In genomic region chrX:169996926-169997325, GRCm38 (mm10) we compare ENCODE assay signal across 8 mouse cellular contexts. TPM values are rescaled to one million over a fixed set of nuclear protein-coding genes. Genes with fewer than 3 reads are reported as not detected.
A peak's percentile ranks its signal among the peaks of the same experiment; 100 is the strongest.
DNase-seq lines count a peak whose midpoint lies in the region; ATAC-seq and TF ChIP-seq lines count a peak whose summit lies in the region.
"Not testable (repeated sequence)": the region's sequence is repeated elsewhere in the genome, so short reads cannot be mapped to it uniquely, and the experiment has no call there.

No protein-coding gene starts in this region.

- H3K4me1 ChIP-seq in embryonic facial prominence, embryonic 13.5 days; heart, embryonic 11.5 days (ENCODE audit: control insufficient read depth, insufficient read depth, low read length); liver, postnatal 0 days (ENCODE audit: insufficient read depth); stomach, embryonic 16.5 days (ENCODE audit: control insufficient read depth, insufficient read depth, low read length): not testable (repeated sequence)

- not testable (repeated sequence) for TF ChIP-seq EP300 in liver, postnatal 0 days (IDR thresholded peaks at IDR 0.05; ENCODE audit: low read depth)

- H3K9me3 ChIP-seq in embryonic facial prominence, embryonic 13.5 days = peaks cover 12% of the 10 kb centered on the region
- H3K9me3 ChIP-seq in heart, embryonic 11.5 days (replicated peaks; ENCODE audit: control insufficient read depth, low read length) = peaks cover 22% of the 10 kb centered on the region
- H3K9me3 ChIP-seq in liver, postnatal 0 days (ENCODE audit: low read length) = not testable (repeated sequence)
- 0 out of 2 replicates have a peak, but pooled peaks cover 11% of the 10 kb centered on the region for H3K9me3 ChIP-seq in stomach, embryonic 16.5 days (replicated peaks; ENCODE audit: control insufficient read depth, low read length)

- H3K4me2 ChIP-seq in embryonic facial prominence, embryonic 13.5 days = peak overlapping the region; percentile 69; the same call in 1 of the 2 replicates
- peak overlapping the region; percentile 79 for H3K4me2 ChIP-seq in heart, embryonic 11.5 days
- peak overlapping the region; percentile 90 for H3K4me2 ChIP-seq in liver, postnatal 0 days (ENCODE audit: low read depth, low read length)
- 0 out of 2 replicates have a peak overlapping the region, but pooled peaks have one; percentile 66 for H3K4me2 ChIP-seq in stomach, embryonic 16.5 days (ENCODE audit: low read depth, low read length)

- ATAC-seq in embryonic facial prominence, embryonic 13.5 days (ENCODE audit: insufficient number of reproducible peaks, insufficient read depth, low FRiP score, low TSS enrichment, low read depth); heart, embryonic 11.5 days (replicated peaks; ENCODE audit: insufficient number of reproducible peaks, low FRiP score, low TSS enrichment); stomach, embryonic 16.5 days (ENCODE audit: insufficient read depth, low FRiP score): not testable (repeated sequence)
- ATAC-seq in liver, postnatal 0 days = peak; percentile 11

- not testable (repeated sequence) for H3K4me3 ChIP-seq in embryonic facial prominence, embryonic 13.5 days; heart, embryonic 11.5 days (ENCODE audit: low read depth, low read length); stomach, embryonic 16.5 days (replicated peaks; ENCODE audit: low read length)
- peak overlapping the region; percentile 51 for H3K4me3 ChIP-seq in liver, postnatal 0 days (ENCODE audit: low read depth, low read length)

- H3K27ac ChIP-seq in embryonic facial prominence, embryonic 13.5 days; heart, embryonic 11.5 days (ENCODE audit: low read depth, low read length); liver, postnatal 0 days (ENCODE audit: low read depth); stomach, embryonic 16.5 days (ENCODE audit: low read length): not testable (repeated sequence)

- not testable (repeated sequence) for TF ChIP-seq CTCF in liver, postnatal 0 days (IDR thresholded peaks at IDR 0.05; ENCODE audit: low read depth)

- H3K9ac ChIP-seq in embryonic facial prominence, embryonic 13.5 days; heart, embryonic 11.5 days (ENCODE audit: low read depth, low read length); stomach, embryonic 16.5 days (ENCODE audit: low read length): not testable (repeated sequence)
- peak overlapping the region; percentile 59; the same call in 1 of the 2 replicates for H3K9ac ChIP-seq in liver, postnatal 0 days (replicated peaks)

- H3K27me3 ChIP-seq in embryonic facial prominence, embryonic 13.5 days; heart, embryonic 11.5 days (ENCODE audit: control insufficient read depth, insufficient read depth, low read length); liver, postnatal 0 days (ENCODE audit: insufficient read depth, low read length); stomach, embryonic 16.5 days (ENCODE audit: control insufficient read depth, insufficient read depth, low read length): not testable (repeated sequence)

- DNase-seq in A20 (ENCODE audit: low read depth, low spot score) = peak; percentile 96
- peak; percentile 90 for DNase-seq in adrenal gland, postnatal 10 days
- peak; percentile 67 to 83 for DNase-seq in kidney, postnatal 36 days
- not testable (repeated sequence) for DNase-seq in liver, postnatal 0 days
- peak; percentile 89 for DNase-seq in ovary, adult 18-20 months (ENCODE audit: low spot score)

- not testable (repeated sequence) for H3K36me3 ChIP-seq in embryonic facial prominence, embryonic 13.5 days; heart, embryonic 11.5 days (ENCODE audit: control insufficient read depth, insufficient read depth, low read length); liver, postnatal 0 days (replicated peaks; ENCODE audit: insufficient read depth, low read length); stomach, embryonic 16.5 days (ENCODE audit: control insufficient read depth, insufficient read depth, low read length)

- no CpG with 5 or more reads among the region's 46 CpGs for WGBS in embryonic facial prominence, embryonic 13.5 days
- no CpG with 5 or more reads among the region's 46 CpGs for whole genome bisulfite sequencing in heart, embryonic 11.5 days (ENCODE audit: insufficient replicate concordance)
- 38% methylated on average over 46 of the region's 46 CpGs for WGBS in liver, postnatal 0 days (ENCODE audit: insufficient replicate concordance)
- WGBS in stomach, embryonic 16.5 days = no CpG with 5 or more reads among the region's 46 CpGs

RNA-seq across cellular contexts. Expression of gene Gm21887, which starts 12.5 kb away (rescaled TPM):
- 100 to 1,000 TPM; 102 to 237 TPM for total RNA-seq in adrenal gland, postnatal 10 days (2021)
- polyA plus RNA-seq in embryonic facial prominence, embryonic 13.5 days (2015; fragmentation: Nextera tagmentation; extraction: Ambion mirVana) = 188 and 256 TPM in 2 replicates
- 95.5 and 157 TPM in 2 replicates for polyA plus RNA-seq in heart, embryonic 11.5 days (2014; fragmentation: Nextera tagmentation; extraction: Ambion mirVana)
- 64.4 and 87.0 TPM in 2 replicates for polyA plus RNA-seq in liver, postnatal 0 days (2015; fragmentation: Nextera tagmentation; extraction: Ambion mirVana)
- polyA plus RNA-seq in stomach, embryonic 16.5 days (2015; fragmentation: Nextera tagmentation; extraction: Ambion mirVana) = 124 and 172 TPM in 2 replicates
